Mouse (Mus musculus) ES-E14 (cell line): ENCODE measurements around the gene Vmn1r1.

Experiments
- CHD2 ChIP-seq: IDR thresholded peaks from 2 replicates; pipeline ENCODE4 v1.6.1; 2014; ENCODE audit warnings: mild to moderate bottlenecking, low read depth, low read length, inconsistent platforms
- HCFC1 ChIP-seq: IDR thresholded peaks from 2 replicates; pipeline ENCODE4 v1.6.1; 2012; ENCODE audit warnings: low read length, inconsistent platforms, borderline replicate concordance; ENCODE audit not compliant: insufficient read depth
- MAFK ChIP-seq: IDR thresholded peaks from 2 replicates; pipeline ENCODE4 v1.6.1; 2014; ENCODE audit warnings: mild to moderate bottlenecking, low read depth, low read length, inconsistent platforms; ENCODE audit not compliant: insufficient read depth
- ZC3H11A ChIP-seq: IDR thresholded peaks from 2 replicates; pipeline ENCODE4 v1.6.1; 2012; ENCODE audit warnings: low read depth, mild to moderate bottlenecking, inconsistent platforms, low read length, borderline replicate concordance
- ZNF384 ChIP-seq: IDR thresholded peaks from 2 replicates; pipeline ENCODE4 v1.6.1; 2012; ENCODE audit warnings: low read depth, low read length, inconsistent platforms

DNA sequence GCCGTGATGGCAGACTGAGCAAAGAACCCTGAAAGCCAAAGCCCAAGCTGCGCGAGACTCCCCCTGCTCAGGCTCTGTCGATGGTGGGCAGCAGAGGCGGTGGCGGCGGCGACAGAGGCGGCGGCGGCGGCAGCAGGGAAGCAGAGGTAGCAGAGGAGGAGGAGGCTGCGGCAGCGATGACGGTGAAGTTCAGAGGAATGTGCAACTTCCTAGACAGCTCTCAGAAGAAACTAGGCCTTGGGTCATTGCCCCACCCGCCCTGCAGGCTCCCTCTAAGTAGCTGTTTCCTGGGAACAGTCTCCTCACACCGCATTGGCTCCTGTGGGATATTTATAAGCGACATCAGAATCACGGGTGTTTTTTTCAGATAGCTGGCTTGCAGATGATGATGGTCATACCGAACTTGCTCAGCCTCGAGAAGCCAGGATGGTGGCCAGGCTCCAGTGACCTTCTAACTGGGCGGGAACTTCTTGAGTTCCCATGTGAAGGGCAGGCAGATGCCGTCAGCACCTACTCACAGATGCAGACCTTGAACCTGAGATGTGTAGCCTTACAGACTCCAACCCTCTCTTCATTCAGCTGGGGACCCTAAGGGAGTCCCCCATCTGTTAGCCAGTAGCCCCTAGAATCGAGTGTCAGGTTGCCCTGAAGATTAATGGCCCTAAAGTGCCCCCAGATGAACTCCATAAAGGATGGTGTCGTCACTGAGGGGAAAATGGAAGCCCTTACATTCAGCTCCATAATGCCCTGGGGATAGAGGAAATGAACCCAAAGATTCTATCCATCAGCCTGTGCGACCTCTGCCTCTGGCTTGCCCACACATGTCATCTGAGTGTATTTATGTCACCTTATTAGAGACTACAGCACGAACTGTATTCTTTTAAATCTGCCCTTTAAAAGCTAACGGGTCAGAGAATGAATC is 26.8 kb downstream of the Vmn1r1 start:
- TF ChIP-seq MAFK (no peak), HCFC1 (no peak), CHD2 (no peak), ZNF384 (no peak), ZC3H11A (no peak)
